Mouse (Mus musculus) heart, embryonic 16.5 days (tissue): ENCODE measurements around the gene Hlcs. TPM values are rescaled to one million over a fixed set of nuclear protein-coding genes. Genes with fewer than 3 reads are reported as not detected.

Experiments
- ATAC-seq: fragments of 200-750 bp; cut with Nextera tagmentation; replicated peaks from 2 replicates; pipeline ENCODE4 v1.8.0; 2017; ENCODE audit warnings: moderate number of reproducible peaks; ENCODE audit not compliant: insufficient read depth, low FRiP score; ENCODE audit errors: extremely low read depth
- H3K27ac ChIP-seq: fragments of 300-500 bp; sonication (generic); 2 replicates; pipeline ENCODE4 v1.5.1; 2014; ENCODE audit warnings: mild to moderate bottlenecking, low read length, control low read depth, moderate library complexity
- H3K27me3 ChIP-seq: fragments of 300-500 bp; sonication (generic); 2 replicates; pipeline ENCODE4 v1.6.1; 2014; ENCODE audit warnings: low read length, mixed read lengths; ENCODE audit not compliant: control insufficient read depth, insufficient read depth
- H3K36me3 ChIP-seq: fragments of 300-500 bp; sonication (generic); 2 replicates; pipeline ENCODE4 v1.6.1; 2014; ENCODE audit not compliant: control insufficient read depth, insufficient read depth
- H3K4me1 ChIP-seq: fragments of 300-500 bp; sonication (generic); 2 replicates; pipeline ENCODE4 v1.6.1; 2014; ENCODE audit warnings: low read length, mixed read lengths; ENCODE audit not compliant: control insufficient read depth, insufficient read depth
- H3K4me2 ChIP-seq: fragments of 300-500 bp; sonication (generic); 2 replicates; pipeline ENCODE4 v1.6.1; 2014; ENCODE audit warnings: low read depth, mild to moderate bottlenecking, control low read depth, low read length
- H3K4me3 ChIP-seq: fragments of 300-500 bp; sonication (generic); 2 replicates; pipeline ENCODE4 v1.5.1; 2014; ENCODE audit warnings: mild to moderate bottlenecking, control low read depth, low read length
- H3K9ac ChIP-seq: fragments of 300-500 bp; sonication (generic); 2 replicates; pipeline ENCODE4 v1.6.1; 2014; ENCODE audit warnings: low read length, control low read depth
- H3K9me3 ChIP-seq: fragments of 300-500 bp; sonication (generic); replicated peaks from 2 replicates; pipeline ENCODE4 v1.6.1; 2016; ENCODE audit warnings: low read length; ENCODE audit not compliant: control insufficient read depth
- WGBS: fragments of 180-500 bp; shearing (Covaris S2); extraction: QIAGEN DNeasy Blood & Tissue Kit; methylation state at CpG from one replicate; pipeline ENCODE4 v1.1.7; 2014; 5-methylcytosine and 5-hydroxymethylcytosine counted together
- polyA plus RNA-seq: library from polyadenylated mRNA; unstranded; fragments of >200 nt; fragmentation: Nextera tagmentation; extraction: Ambion mirVana; gene quantifications from 2 replicates; pipeline ENCODE4 v1.2.1, GENCODE M21; 2015

Gene Hlcs
- polyA plus RNA-seq, 1 experiment from 2014 or later, result 6.8 TPM

- 0 out of 2 replicates have a peak overlapping the region, but pooled peaks have one; percentile 19 for H3K4me2 ChIP-seq
- ATAC-seq, result peak; percentile 66
- peaks cover 9% of the 10 kb centered on the region; the same call in 1 of the 2 replicates for H3K9me3 ChIP-seq
- peak overlapping the region; percentile 67 for H3K27ac ChIP-seq
- no peaks in the 10 kb centered on the region for H3K36me3 ChIP-seq
- peaks cover 23% of the 10 kb centered on the region for H3K4me1 ChIP-seq
- H3K27me3 ChIP-seq, result no peaks in the 10 kb centered on the region
- no peak overlapping the region for H3K9ac ChIP-seq
- WGBS, result 42% methylated on average over 3 of the region's 3 CpGs
- H3K4me3 ChIP-seq, result no peak overlapping the region
These were observed 103.7 kb downstream of the Hlcs start for GRCm38 (mm10) chr16:94209626-94210025.

- H3K4me1 ChIP-seq, result peaks cover 23% of the 10 kb centered on the region
- peaks cover 9% of the 10 kb centered on the region; the same call in 1 of the 2 replicates for H3K9me3 ChIP-seq
- 79% methylated on average over 10 of the region's 10 CpGs for WGBS
- H3K27ac ChIP-seq, result no peak overlapping the region
- no peak overlapping the region for H3K4me2 ChIP-seq
- no peaks in the 10 kb centered on the region for H3K36me3 ChIP-seq
- no peak for ATAC-seq
- H3K4me3 ChIP-seq, result no peak overlapping the region
- no peaks in the 10 kb centered on the region for H3K27me3 ChIP-seq
- H3K9ac ChIP-seq, result no peak overlapping the region
These were observed 104.5 kb downstream of the Hlcs start for GRCm38 (mm10) chr16:94208826-94209225.

- peaks cover 23% of the 10 kb centered on the region for H3K4me1 ChIP-seq
- ATAC-seq, result no peak
These were observed 105.2 kb downstream of the Hlcs start for GRCm38 (mm10) chr16:94208152-94208551.

GRCm38 (mm10) chr16:94205528-94206484 lies 107.6 kb downstream of the Hlcs start:
- Histone ChIP-seq H3K27ac (no peak overlapping the region), H3K4me1 (peaks cover 27% of the 10 kb centered on the region), H3K4me2 (peak overlapping the region; percentile 28; the same call in 1 of the 2 replicates), H3K9ac (0 out of 2 replicates have a peak overlapping the region, but pooled peaks have one; percentile 34), H3K4me3 (no peak overlapping the region), H3K36me3 (no peaks in the 10 kb centered on the region), H3K9me3 (no peaks in the 10 kb centered on the region), H3K27me3 (no peaks in the 10 kb centered on the region)
- ATAC-seq, result 0 out of 2 replicates have a peak, but pooled peaks have one; percentile 34
- 58% methylated on average over 26 of the region's 26 CpGs for WGBS

More at GRCm38 (mm10) chr16:94208152-94208551, 105.2 kb downstream of the Hlcs start:
- H3K4me3 ChIP-seq, result no peak overlapping the region
- H3K36me3 ChIP-seq, result no peaks in the 10 kb centered on the region
- H3K4me2 ChIP-seq, result no peak overlapping the region
- 70% methylated on average over 6 of the region's 6 CpGs for WGBS
- H3K27me3 ChIP-seq, result no peaks in the 10 kb centered on the region
- H3K27ac ChIP-seq, result no peak overlapping the region; the same call in 1 of the 2 replicates
- peaks cover 8% of the 10 kb centered on the region; the same call in 1 of the 2 replicates for H3K9me3 ChIP-seq
- no peak overlapping the region for H3K9ac ChIP-seq

- H3K9me3 ChIP-seq, result no peaks in the 10 kb centered on the region
- no peak for ATAC-seq
- H3K9ac ChIP-seq, result no peak overlapping the region
- H3K27ac ChIP-seq, result no peak overlapping the region
- peaks cover 13% of the 10 kb centered on the region for H3K4me1 ChIP-seq
- H3K27me3 ChIP-seq, result no peaks in the 10 kb centered on the region
- no peaks in the 10 kb centered on the region for H3K36me3 ChIP-seq
- no peak overlapping the region for H3K4me2 ChIP-seq
- 73% methylated on average over 5 of the region's 5 CpGs for whole genome bisulfite sequencing
- H3K4me3 ChIP-seq, result no peak overlapping the region
These were observed 112.0 kb downstream of the Hlcs start for GRCm38 (mm10) chr16:94201387-94201786.

- no peaks in the 10 kb centered on the region for H3K36me3 ChIP-seq
- H3K9me3 ChIP-seq, result no peaks in the 10 kb centered on the region
- WGBS, result 75% methylated on average over 5 of the region's 5 CpGs
- no peak overlapping the region for H3K4me2 ChIP-seq
- no peak for ATAC-seq
- no peak overlapping the region for H3K4me3 ChIP-seq
- no peak overlapping the region for H3K27ac ChIP-seq
- H3K27me3 ChIP-seq, result no peaks in the 10 kb centered on the region
- H3K9ac ChIP-seq, result no peak overlapping the region
- H3K4me1 ChIP-seq, result peaks cover 10% of the 10 kb centered on the region
These were observed 117.5 kb downstream of the Hlcs start for GRCm38 (mm10) chr16:94195913-94196312.

- H3K9me3 ChIP-seq, result no peaks in the 10 kb centered on the region; the same call in 1 of the 2 replicates
- H3K9ac ChIP-seq, result no peak overlapping the region
- no peak overlapping the region for H3K27ac ChIP-seq
- H3K27me3 ChIP-seq, result no peaks in the 10 kb centered on the region
- H3K4me1 ChIP-seq, result peaks cover 14% of the 10 kb centered on the region
- WGBS, result 63% methylated on average over 25 of the region's 25 CpGs
- peak overlapping the region; percentile 38 for H3K4me2 ChIP-seq
- H3K4me3 ChIP-seq, result no peak overlapping the region
- H3K36me3 ChIP-seq, result no peaks in the 10 kb centered on the region
- ATAC-seq, result peak; percentile 49; the same call in 1 of the 2 replicates
These were observed 121.7 kb downstream of the Hlcs start for GRCm38 (mm10) chr16:94191379-94192315.

GRCm38 (mm10) chr16:94190256-94190655 lies 123.1 kb downstream of the Hlcs start:
- no peak for ATAC-seq
- Histone ChIP-seq H3K27me3 (no peaks in the 10 kb centered on the region), H3K27ac (no peak overlapping the region), H3K36me3 (no peaks in the 10 kb centered on the region), H3K4me1 (peaks cover 20% of the 10 kb centered on the region), H3K4me3 (no peak overlapping the region), H3K9me3 (no peaks in the 10 kb centered on the region; the same call in 1 of the 2 replicates), H3K4me2 (no peak overlapping the region), H3K9ac (no peak overlapping the region)
- WGBS, result 51% methylated on average over 5 of the region's 5 CpGs
